Mouse (Mus musculus): ENCODE data around the gene Rorb. TPM values are rescaled to one million over a fixed set of nuclear protein-coding genes. Genes with fewer than 3 reads are reported as not detected.
A peak's percentile ranks its signal among the peaks of the same experiment; 100 is the strongest.

Rorb gene
- polyA plus RNA-seq, 1 experiment from 2014 or later: 2.5 TPM

GRCm38 (mm10) chr19:19074756-19075155, 36.2 kb downstream of the Rorb start:
- Histone ChIP-seq H3K4me1 (ENCODE audit: insufficient read depth) (no peaks in the 10 kb centered on the region), H3K9ac (no peak overlapping the region), H3K9me3 (ENCODE audit: low read depth, low read length) (no peaks in the 10 kb centered on the region), H3K4me3 (ENCODE audit: low read depth, low read length) (no peak overlapping the region), H3K4me2 (no peak overlapping the region), H3K27me3 (ENCODE audit: insufficient read depth, low read length) (no peaks in the 10 kb centered on the region), H3K27ac (ENCODE audit: low read depth) (no peak overlapping the region), H3K36me3 (ENCODE audit: insufficient read depth) (no peaks in the 10 kb centered on the region)
- TF ChIP-seq CTCF (IDR thresholded peaks at IDR 0.05; ENCODE audit: low read depth): no peak
- ATAC-seq (ENCODE audit: insufficient read depth) (no peak), DNase-seq (no peak)
- WGBS: 82% methylated on average over 6 of the region's 6 CpGs

GRCm38 (mm10) chr19:19058710-19059398, 52.1 kb downstream of the Rorb start:
- ATAC-seq (ENCODE audit: insufficient read depth) (no peak), DNase-seq (no peak)
- Histone ChIP-seq H3K27me3 (ENCODE audit: insufficient read depth, low read length) (no peaks in the 10 kb centered on the region), H3K4me2 (no peak overlapping the region), H3K27ac (ENCODE audit: low read depth) (no peak overlapping the region), H3K4me1 (ENCODE audit: insufficient read depth) (no peaks in the 10 kb centered on the region), H3K4me3 (ENCODE audit: low read depth, low read length) (no peak overlapping the region), H3K9ac (no peak overlapping the region), H3K9me3 (ENCODE audit: low read depth, low read length) (no peaks in the 10 kb centered on the region), H3K36me3 (ENCODE audit: insufficient read depth) (no peaks in the 10 kb centered on the region)
- no peak for TF ChIP-seq CTCF (IDR thresholded peaks at IDR 0.05; ENCODE audit: low read depth)
- 72% methylated on average over 10 of the region's 10 CpGs for WGBS

- no peaks in the 10 kb centered on the region for H3K27me3 ChIP-seq (ENCODE audit: insufficient read depth, low read length)
- H3K36me3 ChIP-seq (ENCODE audit: insufficient read depth): no peaks in the 10 kb centered on the region
- no peaks in the 10 kb centered on the region for H3K4me1 ChIP-seq (ENCODE audit: insufficient read depth)
- no peaks in the 10 kb centered on the region for H3K9me3 ChIP-seq (ENCODE audit: low read depth, low read length)
- no peak overlapping the region for H3K27ac ChIP-seq (ENCODE audit: low read depth)
- ATAC-seq (ENCODE audit: insufficient read depth): no peak
- no peak overlapping the region for H3K4me3 ChIP-seq (ENCODE audit: low read depth, low read length)
- no peak for TF ChIP-seq CTCF (IDR thresholded peaks at IDR 0.05; ENCODE audit: low read depth)
- 89% methylated on average over 8 of the region's 8 CpGs for WGBS
- no peak for DNase-seq
- no peak overlapping the region for H3K4me2 ChIP-seq
- H3K9ac ChIP-seq: no peak overlapping the region
These were observed 52.8 kb downstream of the Rorb start for GRCm38 (mm10) chr19:19058201-19058600.

- H3K36me3 ChIP-seq (ENCODE audit: insufficient read depth): no peaks in the 10 kb centered on the region
- H3K4me3 ChIP-seq (ENCODE audit: low read depth, low read length): no peak overlapping the region
- 41% methylated on average over 2 of the region's 2 CpGs for WGBS
- TF ChIP-seq CTCF (IDR thresholded peaks at IDR 0.05; ENCODE audit: low read depth): peak; percentile 61
- H3K4me2 ChIP-seq: no peak overlapping the region
- H3K9ac ChIP-seq: no peak overlapping the region
- H3K27ac ChIP-seq (ENCODE audit: low read depth): no peak overlapping the region
- H3K9me3 ChIP-seq (ENCODE audit: low read depth, low read length): no peaks in the 10 kb centered on the region
- no peaks in the 10 kb centered on the region for H3K27me3 ChIP-seq (ENCODE audit: insufficient read depth, low read length)
- H3K4me1 ChIP-seq (ENCODE audit: insufficient read depth): no peaks in the 10 kb centered on the region
- peak; percentile 65 for DNase-seq
- ATAC-seq (ENCODE audit: insufficient read depth): no peak
These were observed 67.9 kb downstream of the Rorb start for GRCm38 (mm10) chr19:19043138-19043537.

- Histone ChIP-seq H3K9ac (no peak overlapping the region), H3K4me3 (ENCODE audit: low read depth, low read length) (no peak overlapping the region), H3K27ac (ENCODE audit: low read depth) (no peak overlapping the region), H3K36me3 (ENCODE audit: insufficient read depth) (no peaks in the 10 kb centered on the region), H3K27me3 (ENCODE audit: insufficient read depth, low read length) (no peaks in the 10 kb centered on the region), H3K4me2 (no peak overlapping the region), H3K9me3 (ENCODE audit: low read depth, low read length) (no peaks in the 10 kb centered on the region), H3K4me1 (ENCODE audit: insufficient read depth) (no peaks in the 10 kb centered on the region)
- DNase-seq (no peak), ATAC-seq (ENCODE audit: insufficient read depth) (no peak)
- TF ChIP-seq CTCF (IDR thresholded peaks at IDR 0.05; ENCODE audit: low read depth): no peak
- 73% methylated on average over 2 of the region's 2 CpGs for WGBS
These were observed 70.2 kb downstream of the Rorb start for GRCm38 (mm10) chr19:19040800-19041199.

GRCm38 (mm10) chr19:19034482-19035315, 76.3 kb downstream of the Rorb start:
- peak; percentile 18; the same call in 1 of the 2 replicates for TF ChIP-seq CTCF (IDR thresholded peaks at IDR 0.05; ENCODE audit: low read depth)
- DNase-seq: peak; percentile 78

GRCm38 (mm10) chr19:19033974-19034373, 77.0 kb downstream of the Rorb start:
- Histone ChIP-seq H3K27me3 (ENCODE audit: insufficient read depth, low read length) (no peaks in the 10 kb centered on the region), H3K36me3 (ENCODE audit: insufficient read depth) (no peaks in the 10 kb centered on the region), H3K9ac (no peak overlapping the region), H3K4me1 (ENCODE audit: insufficient read depth) (no peaks in the 10 kb centered on the region), H3K27ac (ENCODE audit: low read depth) (peak overlapping the region; percentile 43; the same call in 1 of the 2 replicates), H3K4me2 (no peak overlapping the region), H3K9me3 (ENCODE audit: low read depth, low read length) (no peaks in the 10 kb centered on the region), H3K4me3 (ENCODE audit: low read depth, low read length) (no peak overlapping the region)
- DNase-seq: peak; percentile 83
- no peak for TF ChIP-seq CTCF (IDR thresholded peaks at IDR 0.05; ENCODE audit: low read depth)
- ATAC-seq (ENCODE audit: insufficient read depth): peak; percentile 92
- WGBS: 50% methylated on average over 3 of the region's 3 CpGs

More at GRCm38 (mm10) chr19:19034482-19035315, 76.3 kb downstream of the Rorb start:
- Histone ChIP-seq H3K9ac (no peak overlapping the region), H3K4me1 (ENCODE audit: insufficient read depth) (no peaks in the 10 kb centered on the region), H3K27ac (ENCODE audit: low read depth) (peak overlapping the region; percentile 69; the same call in 1 of the 2 replicates), H3K27me3 (ENCODE audit: insufficient read depth, low read length) (no peaks in the 10 kb centered on the region), H3K9me3 (ENCODE audit: low read depth, low read length) (no peaks in the 10 kb centered on the region), H3K36me3 (ENCODE audit: insufficient read depth) (no peaks in the 10 kb centered on the region), H3K4me3 (ENCODE audit: low read depth, low read length) (no peak overlapping the region), H3K4me2 (no peak overlapping the region)
- ATAC-seq (ENCODE audit: insufficient read depth): peak; percentile 79
- 51% methylated on average over 5 of the region's 5 CpGs for WGBS
